Mouse (Mus musculus) ES-E14 (cell line): ENCODE measurements at regions not wholly inside any gene's neighbourhood (a gene's known extent, or its start where the extent isn't known, plus 50 kb on each side); places are given as distances from the start of the nearest gene placed in this dataset.
A peak's percentile ranks its signal among the peaks of the same experiment; 100 is the strongest.

Experiments
- DNase-seq: peaks from one replicate; pipeline ENCODE4 v3.0.0-alpha.2; 2013; ENCODE audit warnings: low read depth, low spot score
- H3K27ac ChIP-seq: 2 replicates; pipeline ENCODE4 v1.5.1; 2012; ENCODE audit warnings: low read depth, mild to moderate bottlenecking, low read length, moderate library complexity, mixed read lengths; ENCODE audit not compliant: poor library complexity, insufficient read depth, severe bottlenecking
- H3K36me3 ChIP-seq: 2 replicates; pipeline ENCODE4 v1.6.1; 2012; ENCODE audit warnings: mild to moderate bottlenecking, low read length, moderate library complexity, mixed read lengths; ENCODE audit not compliant: control insufficient read depth, poor library complexity, insufficient read depth, severe bottlenecking
- H3K4me1 ChIP-seq, 2 experiments: fragments of 150-350 bp in 1 of 2; sonication (generic) in 1 of 2; 2 replicates each; pipeline ENCODE4 v1.6.1; 2012; ENCODE audit warnings: low read length in 2 of 2, mild to moderate bottlenecking in 1 of 2, mixed read lengths in 1 of 2; ENCODE audit not compliant: control insufficient read depth in 2 of 2, insufficient read depth in 2 of 2, poor library complexity in 1 of 2
- H3K4me3 ChIP-seq, 2 experiments: fragments of 150-350 bp in 1 of 2; sonication (generic) in 1 of 2; 2 replicates each; pipeline ENCODE4 v1.5.1; 2012; ENCODE audit warnings: low read length in 2 of 2, low read depth in 1 of 2, mild to moderate bottlenecking in 1 of 2, mixed read lengths in 1 of 2; ENCODE audit not compliant: insufficient read depth in 1 of 2, poor library complexity in 1 of 2, severe bottlenecking in 1 of 2
- H3K9ac ChIP-seq: 2 replicates; pipeline ENCODE4 v1.6.1; 2012; ENCODE audit warnings: low read depth, mild to moderate bottlenecking, low read length, mixed read lengths; ENCODE audit not compliant: poor library complexity, insufficient read depth, severe bottlenecking
- H3K9me3 ChIP-seq: fragments of 150-350 bp; sonication (generic); 2 replicates; pipeline ENCODE4 v1.6.1; 2012; ENCODE audit warnings: low read depth, mild to moderate bottlenecking, low read length; ENCODE audit not compliant: control insufficient read depth, insufficient read depth
- CHD2 ChIP-seq: IDR thresholded peaks from 2 replicates; pipeline ENCODE4 v1.6.1; 2014; ENCODE audit warnings: mild to moderate bottlenecking, low read depth, low read length, inconsistent platforms
- HCFC1 ChIP-seq: IDR thresholded peaks from 2 replicates; pipeline ENCODE4 v1.6.1; 2012; ENCODE audit warnings: low read length, inconsistent platforms, borderline replicate concordance; ENCODE audit not compliant: insufficient read depth
- MAFK ChIP-seq: IDR thresholded peaks from 2 replicates; pipeline ENCODE4 v1.6.1; 2014; ENCODE audit warnings: mild to moderate bottlenecking, low read depth, low read length, inconsistent platforms; ENCODE audit not compliant: insufficient read depth
- ZC3H11A ChIP-seq: IDR thresholded peaks from 2 replicates; pipeline ENCODE4 v1.6.1; 2012; ENCODE audit warnings: low read depth, mild to moderate bottlenecking, inconsistent platforms, low read length, borderline replicate concordance
- ZNF384 ChIP-seq: IDR thresholded peaks from 2 replicates; pipeline ENCODE4 v1.6.1; 2012; ENCODE audit warnings: low read depth, low read length, inconsistent platforms
- in situ Hi-C, 2 experiments: fragments of 600-800 bp; cut with MboI; formaldehyde crosslinking; loops; one replicate each; pipeline ENCODE4 v1.15.1; 2025; ENCODE audit warnings: low sequenced_read_pairs in 2 of 2, inconsistent platforms in 1 of 2; ENCODE audit not compliant: unreplicated experiment in 2 of 2

DNA sequence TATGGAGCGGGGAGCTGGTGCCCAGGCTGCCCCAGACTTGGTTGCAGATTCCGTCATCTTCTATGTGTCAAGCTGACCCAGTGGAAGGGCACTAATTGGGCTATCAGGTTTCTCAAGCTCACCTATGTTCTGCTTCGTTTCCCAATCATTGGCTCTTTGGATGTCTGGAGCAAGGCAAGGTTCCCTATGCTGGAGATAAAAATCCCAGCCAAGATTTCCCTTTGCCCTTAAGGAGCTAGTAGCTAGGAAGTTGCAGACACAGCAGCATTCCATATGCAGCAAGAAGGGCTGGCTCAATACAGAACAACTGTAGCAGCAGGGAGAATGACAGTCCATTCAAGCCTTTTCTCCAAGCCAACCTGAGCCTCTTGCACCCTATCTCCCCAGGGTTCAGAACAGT is 159.2 kb upstream of the Zfp706 start:
- Histone ChIP-seq H3K36me3 (no peaks in the 10 kb centered on the region), H3K9me3 (no peaks in the 10 kb centered on the region), H3K4me3 (no peak overlapping the region), H3K27ac (no peak overlapping the region), H3K4me1 (peaks cover 6 to 19% of the 10 kb centered on the region in 2 experiments), H3K9ac (no peak overlapping the region)
- no peak for DNase-seq
- in situ Hi-C loops: no loop called here
- TF ChIP-seq ZC3H11A: no peak

- no peaks in the 10 kb centered on the region for H3K9me3 ChIP-seq
- no peak overlapping the region for H3K9ac ChIP-seq
- peak; percentile 65 for DNase-seq
- in situ Hi-C loops: no loop called here
- TF ChIP-seq MAFK (peak; percentile 67), ZNF384 (no peak)
- peaks cover 6 to 21% of the 10 kb centered on the region in 2 experiments for H3K4me1 ChIP-seq
- H3K4me3 ChIP-seq: peak overlapping the region in 1 of 2 experiments; percentile 33; a peak in 2 of 4 replicates
- no peak overlapping the region for H3K27ac ChIP-seq
- H3K36me3 ChIP-seq: no peaks in the 10 kb centered on the region
Measured at GRCm38 (mm10) chr15:37165887-37166507, 158.4 kb upstream of the Zfp706 start.

GRCm38 (mm10) chr15:37165216-37165615 is 157.6 kb upstream of the Zfp706 start:
- H3K9ac ChIP-seq: no peak overlapping the region
- in situ Hi-C loops: no loop called here
- H3K4me1 ChIP-seq: peaks cover 6 to 21% of the 10 kb centered on the region in 2 experiments
- TF ChIP-seq ZC3H11A: no peak
- no peak for TF ChIP-seq ZNF384
- TF ChIP-seq MAFK: no peak
- TF ChIP-seq HCFC1: no peak
- no peak for TF ChIP-seq CHD2
- no peaks in the 10 kb centered on the region for H3K9me3 ChIP-seq
- H3K4me3 ChIP-seq: no peak overlapping the region
- no peak for DNase-seq
- H3K36me3 ChIP-seq: no peaks in the 10 kb centered on the region
- no peak overlapping the region for H3K27ac ChIP-seq

DNA sequence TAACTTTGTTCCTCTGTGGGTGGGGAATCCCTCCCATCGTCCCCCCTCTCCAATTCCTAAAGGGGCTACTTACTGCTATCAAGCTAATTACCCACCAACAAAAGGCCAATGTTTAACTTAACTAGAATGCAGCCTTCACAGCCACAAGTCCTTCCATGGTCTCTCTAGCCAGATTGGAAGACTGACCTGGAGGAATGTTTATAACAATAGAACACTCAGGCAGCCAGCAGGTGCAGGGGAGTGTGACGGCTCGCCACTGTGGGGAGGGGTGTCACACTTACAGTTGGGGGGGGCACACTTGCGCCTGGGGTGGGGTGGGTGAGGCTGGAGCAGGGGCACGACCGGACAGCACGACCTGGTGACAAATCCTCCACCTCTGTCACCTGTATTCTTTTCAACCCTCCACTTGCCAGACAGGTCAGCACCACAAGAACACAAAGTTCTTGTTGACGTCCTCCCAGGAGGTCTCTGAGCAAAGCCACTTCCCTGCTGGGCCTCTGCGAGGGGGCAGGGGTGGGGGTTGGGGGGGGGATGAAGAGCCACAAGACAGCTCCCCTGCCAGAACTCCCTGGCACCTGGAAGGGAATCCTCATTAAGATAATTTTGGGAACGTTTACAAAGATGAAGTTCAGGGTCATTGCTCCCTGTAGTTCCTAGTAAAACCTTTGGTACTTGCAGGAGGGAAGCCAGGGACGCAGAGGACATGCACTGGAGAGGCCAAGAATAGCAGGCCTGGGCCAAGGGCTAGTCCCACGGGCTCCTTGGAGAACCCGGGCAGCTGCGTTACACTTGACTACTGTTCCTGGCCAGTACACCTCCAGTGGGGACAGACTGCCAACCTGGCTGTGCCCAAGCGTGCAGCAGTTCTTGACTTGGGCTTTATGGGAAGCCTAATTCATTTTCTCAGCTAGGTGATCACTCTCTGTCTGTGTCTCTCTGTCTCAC is 156.9 kb upstream of the Zfp706 start:
- H3K9me3 ChIP-seq: no peaks in the 10 kb centered on the region
- H3K9ac ChIP-seq: no peak overlapping the region
- peak overlapping the region; percentile 49; the same call in 1 of the 2 replicates for H3K27ac ChIP-seq
- peaks cover 6 to 22% of the 10 kb centered on the region in 2 experiments for H3K4me1 ChIP-seq
- in situ Hi-C loops: no loop called here
- DNase-seq: no peak
- H3K36me3 ChIP-seq: no peaks in the 10 kb centered on the region
- H3K4me3 ChIP-seq: no peak overlapping the region
- TF ChIP-seq ZNF384 (no peak), CHD2 (no peak), HCFC1 (no peak), MAFK (no peak), ZC3H11A (no peak)

DNA sequence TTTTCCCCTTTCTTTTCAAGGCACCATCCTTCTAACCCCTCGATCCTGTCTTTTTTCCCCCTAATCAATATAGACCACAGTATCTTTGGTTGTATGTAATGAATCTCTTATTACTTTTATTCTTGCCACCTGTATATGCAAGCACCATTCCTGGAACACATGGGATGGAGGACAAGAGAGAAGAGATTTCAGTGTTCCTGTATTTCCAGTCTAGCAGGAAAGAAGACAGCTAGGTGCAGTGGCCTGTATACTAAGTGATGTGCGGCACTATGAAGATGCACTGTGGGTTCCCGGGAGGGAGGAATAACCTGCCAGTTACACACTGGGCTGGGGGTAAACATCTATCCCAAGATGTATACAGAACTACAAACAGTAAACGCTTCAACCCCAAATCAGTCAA is 152.4 kb upstream of the Zfp706 start:
- no peaks in the 10 kb centered on the region for H3K36me3 ChIP-seq
- H3K9me3 ChIP-seq: no peaks in the 10 kb centered on the region
- no peak overlapping the region for H3K9ac ChIP-seq
- in situ Hi-C loops: no loop called here
- no peak for DNase-seq
- peaks cover 4 to 15% of the 10 kb centered on the region in 2 experiments for H3K4me1 ChIP-seq
- no peak overlapping the region for H3K4me3 ChIP-seq
- H3K27ac ChIP-seq: no peak overlapping the region
- TF ChIP-seq MAFK: no peak
- TF ChIP-seq HCFC1: no peak
- no peak for TF ChIP-seq CHD2
- no peak for TF ChIP-seq ZNF384
- TF ChIP-seq ZC3H11A: no peak
